Mouse (Mus musculus) embryonic fibroblast, embryonic 13.5 days (primary cell): ENCODE results near the gene Sult4a1.

ENCODE experiments used
- CTCF ChIP-seq: IDR thresholded peaks from 2 replicates; pipeline ENCODE4 v1.5.1; 2011; ENCODE audit warnings: mild to moderate bottlenecking, control low read depth, low read length, moderate library complexity, borderline replicate concordance; ENCODE audit not compliant: insufficient read depth
- POLR2A ChIP-seq: IDR thresholded peaks from 2 replicates; pipeline ENCODE4 v1.6.1; 2011; ENCODE audit warnings: low read depth, mild to moderate bottlenecking, control low read depth, low read length, moderate library complexity

GRCm38 (mm10) chr15:84056083-84056482, 49.5 kb downstream of the Sult4a1 start:
- TF ChIP-seq POLR2A, result no peak
- no peak for TF ChIP-seq CTCF
